Mouse (Mus musculus): Measurements from ENCODE around the gene Gm12184.

- TF ChIP-seq CTCF (IDR thresholded peaks at IDR 0.05) (no peak), EP300 (IDR thresholded peaks at IDR 0.05) (no peak)
These were observed 15.9 kb upstream of the Gm12184 start for GRCm38 (mm10) chr11:48842378-48842792.
